Mouse (Mus musculus) erythroblast, embryonic 14.5 days (primary cell): ENCODE data around the gene Zfp867.

ENCODE experiments used
- GATA1 ChIP-seq: IDR thresholded peaks from 2 replicates; pipeline ENCODE4 v1.6.1; 2012; ENCODE audit warnings: low read length, inconsistent platforms, mixed read lengths
- TAL1 ChIP-seq: IDR thresholded peaks from 3 replicates; pipeline ENCODE4 v1.6.1; 2012; ENCODE audit warnings: low read length, inconsistent platforms, mixed read lengths

DNA sequence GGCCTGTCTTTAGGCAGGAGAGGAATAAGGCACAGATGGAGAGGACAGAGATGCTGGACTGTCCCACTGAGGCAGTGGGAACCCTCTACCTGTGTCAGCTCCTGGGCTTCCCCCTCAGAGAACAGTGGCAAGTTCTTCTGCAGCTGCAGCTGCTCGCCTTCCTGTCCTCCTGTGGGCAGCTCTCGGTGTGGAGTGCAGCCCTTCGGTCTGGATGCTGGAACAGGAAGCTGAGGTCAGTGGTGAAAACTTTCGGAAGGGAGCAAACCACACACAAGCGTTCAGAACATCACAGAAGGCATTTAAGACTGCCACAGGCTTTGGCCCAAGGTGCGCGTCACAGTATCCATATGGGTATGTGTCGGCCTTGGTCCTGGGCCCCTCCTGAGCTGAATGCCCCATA, 50.8 kb downstream of the Zfp867 start:
- TF ChIP-seq TAL1, result no peak
- no peak for TF ChIP-seq GATA1
